Mouse (Mus musculus) spleen, adult 2 months (tissue): ENCODE measurements around the gene Fndc3b.

Experiments
- CTCF ChIP-seq: fragments of 200-500 bp; IDR thresholded peaks from 2 replicates; pipeline ENCODE4 v1.5.1; 2011; ENCODE audit warnings: mild to moderate bottlenecking, inconsistent platforms; ENCODE audit not compliant: insufficient read depth, insufficient read length, insufficient replicate concordance; ENCODE audit errors: extremely low read depth
- POLR2A ChIP-seq: fragments of 200-500 bp; IDR thresholded peaks from 2 replicates; pipeline ENCODE4 v1.6.1; 2011; ENCODE audit warnings: low read depth, low read length, inconsistent platforms

DNA sequence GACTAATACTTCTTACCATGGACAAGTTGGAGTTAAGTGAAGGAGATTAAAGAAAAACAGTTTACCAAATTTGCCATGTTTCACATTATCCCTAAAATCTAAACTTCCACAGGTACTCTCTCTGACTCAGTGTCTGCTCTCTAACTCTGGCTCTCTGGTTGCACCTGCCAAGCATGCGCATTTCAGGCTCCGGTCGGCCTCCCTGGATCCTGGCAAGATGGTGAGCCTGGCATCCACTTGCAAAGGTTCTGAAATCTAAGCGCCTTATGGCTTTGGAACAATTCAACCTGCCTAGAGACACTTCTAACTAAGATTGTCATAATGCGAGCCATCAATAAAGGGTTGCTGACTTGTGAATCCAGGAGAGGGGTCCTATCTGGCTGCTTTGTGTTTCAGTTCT is 81.4 kb downstream of the Fndc3b start:
- TF ChIP-seq CTCF (no peak), POLR2A (no peak)
